Mouse (Mus musculus): ENCODE measurements around the gene Aff1. TPM values are rescaled to one million over a fixed set of nuclear protein-coding genes. Genes with fewer than 3 reads are reported as not detected.

The Aff1 gene
- polyA plus RNA-seq, 1 experiment from 2014 or later, result 2.4 TPM

DNA sequence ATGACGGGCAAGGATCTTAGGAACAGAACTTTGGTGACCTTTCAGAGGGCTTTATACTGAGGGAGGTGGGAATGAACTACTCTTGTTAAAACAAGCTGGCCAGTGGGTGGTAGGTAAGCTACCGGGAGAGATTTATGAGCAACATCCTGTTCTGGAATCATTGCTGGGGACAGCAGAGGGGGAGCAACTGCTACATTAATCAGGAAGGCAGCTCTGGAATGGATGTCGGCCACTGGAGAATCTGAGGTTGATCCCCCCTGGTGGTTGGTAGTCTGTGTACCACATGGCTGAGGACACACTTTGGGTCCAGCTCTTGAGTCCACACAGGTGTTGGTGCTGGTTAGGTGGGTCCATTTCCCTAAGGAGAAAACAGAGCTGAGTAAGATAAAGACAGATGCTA, 38.6 kb downstream of the Aff1 start:
- H3K27me3 ChIP-seq, result no peaks in the 10 kb centered on the region
- peaks cover 3% of the 10 kb centered on the region; the same call in 1 of the 2 replicates for H3K4me1 ChIP-seq (replicated peaks)
- H3K36me3 ChIP-seq, result no peaks in the 10 kb centered on the region
- no peak for ATAC-seq (ENCODE audit: low FRiP score)
- H3K27ac ChIP-seq, result no peak overlapping the region
- H3K9ac ChIP-seq, result no peak overlapping the region
- no peak overlapping the region for H3K4me2 ChIP-seq
- H3K9me3 ChIP-seq, result no peaks in the 10 kb centered on the region
- 74% methylated on average over 3 of the region's 3 CpGs for WGBS
- H3K4me3 ChIP-seq, result no peak overlapping the region

DNA sequence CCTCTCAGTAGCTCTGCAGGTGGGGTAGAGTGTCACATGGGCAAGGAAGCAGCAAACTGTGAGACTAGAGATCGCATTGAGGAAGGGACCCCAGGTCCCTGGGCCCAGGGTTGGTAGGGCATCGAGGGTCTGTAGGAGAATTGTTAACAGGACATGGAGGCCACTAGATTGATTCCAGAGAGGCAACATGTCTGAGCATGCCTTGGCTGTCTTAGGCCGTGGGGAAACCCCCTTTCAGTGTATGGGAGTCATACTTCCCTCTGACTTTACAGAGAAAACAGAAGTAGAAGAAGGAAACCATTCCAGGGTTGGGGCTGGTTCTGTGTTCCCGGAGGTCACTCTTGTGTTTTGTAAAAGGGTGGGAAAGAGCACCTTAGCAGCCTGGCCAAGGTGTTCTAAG, 40.4 kb downstream of the Aff1 start:
- no peaks in the 10 kb centered on the region for H3K9me3 ChIP-seq
- no peak for ATAC-seq (ENCODE audit: low FRiP score)
- WGBS, result 97% methylated on average over 4 of the region's 4 CpGs
- H3K27me3 ChIP-seq, result no peaks in the 10 kb centered on the region
- H3K4me1 ChIP-seq (replicated peaks), result no peaks in the 10 kb centered on the region
- no peak overlapping the region for H3K9ac ChIP-seq
- H3K27ac ChIP-seq, result no peak overlapping the region
- H3K4me3 ChIP-seq, result no peak overlapping the region
- no peak overlapping the region for H3K4me2 ChIP-seq
- H3K36me3 ChIP-seq, result no peaks in the 10 kb centered on the region

DNA sequence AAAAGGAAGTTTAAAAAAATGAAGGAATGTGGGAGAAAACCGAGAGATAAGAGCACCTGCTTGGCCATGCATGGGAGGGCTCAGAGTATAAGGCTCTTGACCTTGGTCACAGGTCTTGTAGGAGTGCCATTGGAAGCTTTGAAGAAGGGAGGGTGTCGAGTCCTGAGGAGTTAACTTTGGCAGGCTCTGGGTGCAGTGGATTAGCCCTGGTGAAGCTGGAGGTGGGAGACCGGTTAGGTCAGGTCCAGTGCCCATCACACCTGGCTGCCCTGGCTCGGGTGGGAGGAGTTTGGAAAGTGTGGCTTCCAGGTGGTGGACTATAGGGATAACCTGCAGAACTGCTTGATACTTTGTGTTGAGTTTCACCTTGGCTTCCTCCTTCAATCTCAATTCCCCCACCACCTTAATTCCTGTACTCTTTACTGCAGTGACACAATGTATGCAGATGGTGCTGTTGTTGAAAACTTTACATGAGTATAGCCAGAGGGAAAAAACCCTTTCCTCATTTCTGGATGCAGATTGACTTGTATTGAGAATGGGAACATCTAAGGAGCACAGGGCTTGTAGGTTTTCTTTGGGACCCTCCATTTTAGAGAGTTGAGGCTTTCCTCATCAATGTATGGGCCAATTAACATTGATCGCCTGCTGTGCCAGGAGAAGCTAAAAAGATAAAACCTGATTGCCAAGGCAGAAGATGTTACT, 43.4 kb downstream of the Aff1 start:
- H3K36me3 ChIP-seq, result no peaks in the 10 kb centered on the region
- no peaks in the 10 kb centered on the region for H3K4me1 ChIP-seq (replicated peaks)
- ATAC-seq (ENCODE audit: low FRiP score), result no peak
- H3K27me3 ChIP-seq, result no peaks in the 10 kb centered on the region
- no peaks in the 10 kb centered on the region for H3K9me3 ChIP-seq
- no peak overlapping the region for H3K27ac ChIP-seq
- no peak overlapping the region for H3K4me2 ChIP-seq
- 74% methylated on average over 5 of the region's 5 CpGs for WGBS
- H3K9ac ChIP-seq, result no peak overlapping the region
- H3K4me3 ChIP-seq, result no peak overlapping the region

DNA sequence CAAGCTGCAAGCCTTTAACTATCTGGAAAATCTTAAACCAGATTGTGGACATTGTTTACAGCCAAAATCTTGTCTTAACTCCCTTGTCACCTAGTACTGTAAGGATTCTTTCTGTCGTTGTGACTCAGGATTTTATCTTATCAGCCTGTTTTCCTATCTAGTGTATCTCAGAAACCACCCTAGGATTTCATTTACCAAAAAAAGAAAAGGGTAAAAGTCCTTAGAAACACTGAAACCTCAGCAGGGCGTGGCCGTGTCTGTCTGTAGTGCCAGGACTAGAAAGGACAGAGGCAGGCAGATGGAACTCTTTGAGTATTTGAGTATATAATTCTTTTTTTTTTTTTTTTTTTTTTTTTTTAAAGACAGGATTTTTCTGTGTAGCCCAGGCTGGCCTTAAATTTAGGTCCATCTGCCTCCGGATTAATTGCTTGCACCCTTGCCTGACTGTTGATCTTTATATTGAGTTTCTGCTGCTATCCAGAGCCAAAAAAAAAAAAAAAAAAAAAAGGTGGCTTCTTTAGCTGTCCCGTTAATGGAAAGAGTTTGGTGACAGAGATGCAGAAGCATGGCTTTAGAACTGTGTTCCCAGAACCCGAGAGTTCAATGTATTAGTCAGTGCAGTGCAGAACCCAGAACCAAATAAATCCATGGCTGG, 44.5 kb downstream of the Aff1 start:
- Histone ChIP-seq H3K27ac (no peak overlapping the region), H3K9ac (no peak overlapping the region), H3K27me3 (no peaks in the 10 kb centered on the region), H3K36me3 (no peaks in the 10 kb centered on the region), H3K4me1 (replicated peaks) (no peaks in the 10 kb centered on the region), H3K4me2 (no peak overlapping the region), H3K4me3 (no peak overlapping the region), H3K9me3 (no peaks in the 10 kb centered on the region)
- ATAC-seq (ENCODE audit: low FRiP score), result no peak
- 76% methylated on average over 6 of the region's 6 CpGs for WGBS

DNA sequence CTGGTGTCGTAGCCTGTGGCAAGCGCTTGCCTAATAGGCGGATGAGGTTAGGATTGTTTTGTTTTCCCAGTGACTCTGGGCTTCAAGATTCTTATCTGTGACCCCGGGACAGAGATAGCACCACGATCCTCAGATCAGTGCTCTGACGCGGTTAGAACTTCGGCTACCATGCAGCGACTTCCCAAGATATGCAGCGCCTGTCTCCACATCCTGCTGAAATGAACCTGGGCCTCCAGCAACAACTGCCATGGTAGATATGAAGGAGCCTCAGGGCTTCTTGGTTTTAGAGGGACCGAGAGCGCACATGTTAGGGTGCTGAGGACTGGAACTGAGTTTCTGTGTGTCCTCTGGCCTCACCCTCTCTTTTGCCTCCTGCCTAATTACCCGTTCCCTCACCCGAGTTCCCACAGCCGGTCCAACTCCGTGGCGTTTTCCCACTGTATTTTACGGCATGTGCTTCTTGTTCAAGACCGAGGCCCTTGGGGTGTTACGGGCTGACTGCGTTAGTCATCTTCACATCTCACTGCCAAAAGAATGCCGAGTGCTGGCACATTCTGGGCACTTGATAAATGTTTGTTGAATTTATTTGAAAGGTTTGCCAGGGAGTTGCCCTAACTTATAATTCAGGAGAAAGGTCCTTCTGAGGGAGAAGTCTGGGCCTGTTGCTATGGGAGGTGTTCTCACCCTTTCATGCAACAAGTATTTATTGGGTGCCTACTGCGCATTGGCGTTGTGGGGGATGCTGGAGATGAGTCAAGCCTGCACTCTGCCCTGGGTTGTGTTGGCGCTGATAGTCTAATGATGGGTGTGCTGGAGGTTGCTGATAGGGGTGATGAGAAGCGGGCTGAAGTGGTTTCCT, 45.3 kb downstream of the Aff1 start:
- no peak for ATAC-seq (ENCODE audit: low FRiP score)
- no peak overlapping the region for H3K27ac ChIP-seq
- H3K9me3 ChIP-seq, result no peaks in the 10 kb centered on the region
- H3K36me3 ChIP-seq, result no peaks in the 10 kb centered on the region
- H3K9ac ChIP-seq, result no peak overlapping the region
- no peak overlapping the region for H3K4me2 ChIP-seq
- WGBS, result 80% methylated on average over 26 of the region's 26 CpGs
- no peaks in the 10 kb centered on the region for H3K4me1 ChIP-seq (replicated peaks)
- no peak overlapping the region for H3K4me3 ChIP-seq
- no peaks in the 10 kb centered on the region for H3K27me3 ChIP-seq

DNA sequence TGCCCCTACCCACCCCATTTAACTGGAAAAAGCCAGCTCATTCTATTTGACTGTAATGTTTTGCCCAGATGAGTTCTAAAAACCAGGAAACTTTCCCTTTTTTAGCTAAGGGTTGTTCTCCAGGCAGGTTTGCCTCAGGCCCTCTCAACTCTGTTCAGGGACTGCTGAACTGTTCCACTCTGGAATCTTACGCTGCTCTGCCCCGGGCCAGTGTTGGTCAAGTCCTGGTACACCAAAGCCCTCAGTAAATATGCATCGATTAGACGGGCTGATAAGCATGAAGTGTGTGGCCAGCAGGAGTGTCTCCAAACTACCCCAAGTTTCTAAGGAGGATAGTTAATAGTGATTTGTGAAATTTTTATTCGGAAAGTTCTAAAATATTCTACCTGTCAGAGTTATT, 46.3 kb downstream of the Aff1 start:
- no peaks in the 10 kb centered on the region for H3K27me3 ChIP-seq
- H3K27ac ChIP-seq, result no peak overlapping the region
- H3K9ac ChIP-seq, result no peak overlapping the region
- no peaks in the 10 kb centered on the region for H3K4me1 ChIP-seq (replicated peaks)
- no peaks in the 10 kb centered on the region for H3K9me3 ChIP-seq
- H3K4me2 ChIP-seq, result no peak overlapping the region
- WGBS, result 90% methylated on average over 5 of the region's 5 CpGs
- no peak for ATAC-seq (ENCODE audit: low FRiP score)
- H3K36me3 ChIP-seq, result no peaks in the 10 kb centered on the region
- H3K4me3 ChIP-seq, result no peak overlapping the region

DNA sequence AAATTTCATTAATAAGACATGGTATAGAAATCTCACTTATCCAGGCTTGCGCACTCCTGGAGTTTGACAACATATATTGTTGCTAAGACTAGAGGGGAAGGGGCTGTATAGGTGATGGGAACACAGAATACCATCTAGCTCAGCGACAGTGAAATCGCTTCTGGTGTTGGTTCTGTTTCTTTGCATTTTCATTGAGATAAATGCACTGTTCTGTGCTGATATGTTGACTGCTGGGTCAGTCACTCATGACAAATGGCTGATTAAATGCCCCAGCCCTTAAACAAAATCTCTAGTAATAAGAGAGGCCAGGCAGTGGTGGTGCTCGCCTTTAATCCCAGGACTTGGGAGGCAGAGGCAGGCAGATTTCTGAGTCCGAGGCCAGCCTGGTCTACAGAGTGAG, 47.0 kb downstream of the Aff1 start:
- H3K4me2 ChIP-seq, result no peak overlapping the region

DNA sequence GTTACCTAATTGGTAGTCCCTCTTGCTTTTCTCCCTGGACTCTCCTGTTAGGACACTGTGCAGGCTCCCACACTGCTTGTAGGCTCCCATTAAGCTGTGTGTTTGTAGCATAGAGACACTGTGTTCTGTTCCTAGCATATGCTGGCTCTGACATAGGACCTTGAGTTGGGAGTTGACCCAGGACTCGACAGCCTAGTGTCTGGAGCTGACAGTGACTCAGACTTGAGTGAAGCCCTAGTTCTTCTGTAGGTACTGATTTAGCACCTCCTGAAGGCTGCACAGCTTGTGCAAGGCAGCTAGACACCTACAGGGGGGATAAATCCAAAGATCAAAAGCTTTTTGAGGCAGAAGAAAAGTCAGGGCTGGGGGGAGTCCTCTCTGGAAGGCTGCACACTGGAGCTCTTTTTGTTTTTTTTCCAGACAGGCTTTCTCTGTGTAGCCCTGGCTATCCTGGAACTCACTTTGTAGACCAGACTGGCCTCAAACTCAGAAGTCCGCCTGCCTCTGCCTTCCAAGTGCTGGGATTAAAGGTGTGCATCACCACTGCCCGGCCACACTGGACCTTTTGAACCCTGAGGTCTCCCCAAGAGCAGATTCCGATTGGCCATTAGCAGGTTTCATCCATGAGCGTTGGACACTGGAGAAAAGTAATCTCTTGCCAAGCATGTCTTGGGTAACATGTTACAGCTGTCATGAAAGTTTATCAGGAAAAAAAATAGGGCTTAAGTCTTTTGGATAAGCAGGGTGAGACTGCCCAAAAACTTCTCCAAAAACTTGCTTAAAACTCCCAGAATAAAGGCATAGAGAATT, 48.1 kb downstream of the Aff1 start:
- Histone ChIP-seq H3K9ac (no peak overlapping the region), H3K4me2 (no peak overlapping the region), H3K27ac (no peak overlapping the region), H3K9me3 (no peaks in the 10 kb centered on the region), H3K36me3 (no peaks in the 10 kb centered on the region), H3K4me1 (replicated peaks) (no peaks in the 10 kb centered on the region), H3K27me3 (no peaks in the 10 kb centered on the region), H3K4me3 (no peak overlapping the region)
- WGBS, result 88% methylated on average over 5 of the region's 5 CpGs
- no peak for ATAC-seq (ENCODE audit: low FRiP score)

More for the DNA sequence above, 47.0 kb downstream of the Aff1 start:
- 96% methylated on average over 5 of the region's 5 CpGs for WGBS
- H3K4me1 ChIP-seq (replicated peaks), result no peaks in the 10 kb centered on the region
- H3K9ac ChIP-seq, result no peak overlapping the region
- H3K9me3 ChIP-seq, result no peaks in the 10 kb centered on the region
- H3K27me3 ChIP-seq, result no peaks in the 10 kb centered on the region
- no peak overlapping the region for H3K4me3 ChIP-seq
- no peak overlapping the region for H3K27ac ChIP-seq
- no peaks in the 10 kb centered on the region for H3K36me3 ChIP-seq
- ATAC-seq (ENCODE audit: low FRiP score), result no peak

DNA sequence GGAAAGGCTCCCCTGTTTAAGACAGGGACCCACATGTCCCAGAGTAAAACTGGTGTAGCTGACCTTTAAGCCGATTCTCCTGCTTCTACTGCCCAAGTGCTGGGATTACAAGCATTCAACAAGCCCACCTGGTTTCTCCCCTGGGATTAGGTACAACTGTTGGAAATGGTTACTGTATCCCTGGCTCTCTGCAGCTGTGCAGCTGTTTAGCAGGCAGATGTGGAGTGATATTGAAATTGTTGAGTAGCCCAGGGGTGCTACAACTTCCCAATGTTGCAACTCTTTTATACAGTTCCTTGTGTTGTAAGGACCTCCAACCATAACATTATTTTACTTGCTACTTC, 48.7 kb downstream of the Aff1 start:
- no peak overlapping the region for H3K4me3 ChIP-seq
- no peak for ATAC-seq (ENCODE audit: low FRiP score)
- H3K9me3 ChIP-seq, result no peaks in the 10 kb centered on the region
- 86% methylated on average over 1 of the region's 1 CpGs for WGBS
- H3K4me1 ChIP-seq (replicated peaks), result no peaks in the 10 kb centered on the region
- H3K27me3 ChIP-seq, result no peaks in the 10 kb centered on the region
- no peak overlapping the region for H3K4me2 ChIP-seq
- H3K36me3 ChIP-seq, result no peaks in the 10 kb centered on the region
- no peak overlapping the region for H3K27ac ChIP-seq
- H3K9ac ChIP-seq, result no peak overlapping the region

DNA sequence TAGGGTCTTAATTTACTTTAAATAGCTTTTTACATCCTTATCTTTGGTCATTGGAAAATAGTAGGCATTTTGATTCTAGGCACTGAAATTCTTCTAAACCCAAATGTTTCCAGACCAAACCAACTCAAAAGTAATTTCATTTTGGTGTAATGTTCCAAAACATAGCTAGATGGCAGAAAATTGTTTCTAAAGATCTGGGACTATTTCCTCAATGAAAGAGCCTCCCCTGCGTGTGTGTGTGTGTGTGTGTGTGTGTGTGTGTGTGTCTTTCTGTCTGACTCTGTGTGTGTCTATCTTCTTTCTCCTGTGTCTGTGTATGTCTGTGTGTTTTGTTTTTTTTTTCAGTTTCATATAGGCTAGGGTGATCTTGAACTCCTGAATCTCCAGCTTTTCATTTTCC, 49.3 kb downstream of the Aff1 start:
- WGBS, result 73% methylated on average over 1 of the region's 1 CpGs
- Histone ChIP-seq H3K4me1 (replicated peaks) (no peaks in the 10 kb centered on the region), H3K27me3 (no peaks in the 10 kb centered on the region), H3K27ac (no peak overlapping the region), H3K36me3 (no peaks in the 10 kb centered on the region), H3K9ac (no peak overlapping the region), H3K4me3 (no peak overlapping the region), H3K4me2 (no peak overlapping the region), H3K9me3 (no peaks in the 10 kb centered on the region)
- no peak for ATAC-seq (ENCODE audit: low FRiP score)

DNA sequence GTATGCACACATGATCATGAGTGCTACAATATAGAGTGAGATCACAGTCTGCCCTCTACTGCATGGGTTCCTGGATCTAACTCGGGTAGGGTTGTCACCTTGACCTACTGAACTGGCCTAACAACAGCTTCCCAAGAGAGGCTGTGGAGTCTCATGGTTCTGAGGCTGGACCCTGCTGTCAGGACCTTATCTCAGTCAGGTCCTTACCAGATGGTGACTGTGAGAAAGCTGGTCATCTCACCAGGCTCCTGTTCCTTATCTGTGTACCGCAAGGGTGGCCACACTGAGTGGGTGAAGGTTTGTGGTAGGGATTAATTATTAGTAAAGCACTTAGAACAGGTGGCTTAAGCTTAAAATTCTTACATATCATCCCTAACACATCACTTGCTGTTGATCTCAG, 49.8 kb downstream of the Aff1 start:
- H3K27me3 ChIP-seq, result no peaks in the 10 kb centered on the region
- WGBS, result 95% methylated on average over 2 of the region's 2 CpGs
- no peaks in the 10 kb centered on the region for H3K36me3 ChIP-seq
- H3K27ac ChIP-seq, result no peak overlapping the region
- no peak overlapping the region for H3K9ac ChIP-seq
- H3K4me2 ChIP-seq, result no peak overlapping the region
- no peaks in the 10 kb centered on the region for H3K4me1 ChIP-seq (replicated peaks)
- H3K4me3 ChIP-seq, result no peak overlapping the region
- no peaks in the 10 kb centered on the region for H3K9me3 ChIP-seq
- no peak for ATAC-seq (ENCODE audit: low FRiP score)

DNA sequence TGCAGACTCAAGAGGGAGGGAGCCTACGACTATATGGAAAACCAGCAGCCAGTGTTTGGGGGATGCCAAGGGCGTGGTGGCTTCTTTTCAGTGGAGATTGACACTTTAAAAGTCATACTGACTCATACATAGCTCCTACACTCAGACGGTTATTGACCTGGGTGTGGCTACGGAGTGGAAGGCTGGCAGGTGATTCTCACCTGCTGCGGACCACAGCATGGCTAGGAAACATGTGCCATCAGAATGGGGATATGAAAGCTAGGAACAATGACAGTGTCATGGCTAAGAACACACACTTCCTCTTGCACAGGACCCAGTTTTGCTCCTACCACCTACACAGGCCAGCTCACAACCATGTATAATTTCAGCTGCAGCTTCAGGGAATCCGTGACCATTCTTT, 52.4 kb downstream of the Aff1 start:
- no peaks in the 10 kb centered on the region for H3K36me3 ChIP-seq

More for the DNA sequence above, 52.4 kb downstream of the Aff1 start:
- H3K4me2 ChIP-seq, result no peak overlapping the region
- H3K27ac ChIP-seq, result no peak overlapping the region
- H3K9ac ChIP-seq, result no peak overlapping the region
- no peak for ATAC-seq (ENCODE audit: low FRiP score)
- no peaks in the 10 kb centered on the region for H3K9me3 ChIP-seq
- H3K4me1 ChIP-seq (replicated peaks), result no peaks in the 10 kb centered on the region
- no peak overlapping the region for H3K4me3 ChIP-seq
- WGBS, result 81% methylated on average over 6 of the region's 6 CpGs
- H3K27me3 ChIP-seq, result no peaks in the 10 kb centered on the region
